Mouse (Mus musculus) cerebellum, postnatal 36 days (tissue): ENCODE data around the gene Ide.
"Not testable (repeated sequence)": the region's sequence is repeated elsewhere in the genome, so short reads cannot be mapped to it uniquely, and the experiment has no call there.

ENCODE experiments used
- DNase-seq, 2 experiments: peaks; one replicate each; pipeline ENCODE4 v3.0.0; 2021 to 2022; ENCODE audit warnings: mixed read lengths in 2 of 2

Gene Ide

DNA sequence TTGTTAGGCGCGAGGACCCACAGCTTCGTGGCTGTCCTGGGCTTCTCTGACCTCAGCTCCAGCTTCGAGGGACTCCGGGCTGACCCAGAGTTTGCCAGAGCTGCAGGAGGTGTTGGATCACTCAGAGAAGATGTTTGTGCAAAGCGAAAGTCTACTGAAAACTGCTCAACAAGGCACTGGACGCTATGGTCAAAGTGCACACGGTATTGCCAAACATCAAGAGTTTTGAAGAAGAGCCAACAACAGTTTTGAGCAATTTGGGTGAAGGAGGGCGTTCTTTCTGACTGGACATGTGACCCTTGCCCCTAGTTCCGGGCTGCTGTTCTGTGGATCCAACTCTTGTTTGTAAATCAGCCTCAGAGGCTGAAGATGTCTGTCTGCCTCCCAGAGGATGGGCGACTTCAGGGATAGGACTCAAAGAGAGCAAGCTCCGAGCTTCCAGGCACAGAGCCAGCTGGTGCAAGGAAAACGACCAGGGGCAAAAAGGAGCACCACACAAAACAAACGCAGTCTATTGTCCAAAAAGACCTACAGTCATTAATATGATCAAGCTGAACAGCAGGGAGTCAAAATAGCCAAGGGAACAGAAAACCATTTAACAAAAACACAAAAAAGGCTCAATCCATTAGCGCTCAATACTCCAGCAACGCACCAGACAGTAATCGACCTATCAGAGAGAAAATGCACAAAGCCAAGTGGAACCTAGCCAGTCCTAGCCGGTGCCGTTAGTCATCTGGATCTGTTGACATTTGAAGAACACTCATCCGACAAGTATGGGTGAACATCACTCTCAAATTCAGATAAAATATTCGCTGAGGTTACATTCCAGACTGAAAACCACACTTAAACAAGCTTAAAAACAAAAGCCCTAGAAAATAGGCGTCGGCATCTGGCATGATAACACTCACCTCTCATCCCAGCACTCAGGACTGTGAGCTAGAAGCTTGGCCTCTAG, 73.4 kb downstream of the Ide start:
- peak; percentile 22 to 24 for DNase-seq

DNA sequence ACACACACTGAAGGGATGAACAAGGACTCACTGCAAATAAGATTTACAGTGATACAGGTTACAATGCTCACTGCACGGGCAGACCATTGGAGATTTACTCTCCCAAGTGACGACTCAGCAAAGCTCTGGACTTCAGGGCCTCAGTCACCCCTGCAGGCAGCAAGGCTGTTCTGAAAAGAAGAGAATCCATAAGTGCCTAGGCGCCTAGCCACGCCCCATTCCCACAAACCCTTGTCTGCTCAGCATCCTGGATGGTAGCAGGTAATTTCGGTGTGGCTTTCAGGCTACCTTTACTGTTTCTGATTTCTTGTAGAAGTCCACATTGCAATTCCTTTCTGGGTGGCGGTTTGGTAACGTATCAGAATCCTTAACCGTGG, 74.1 kb downstream of the Ide start:
- no peak for DNase-seq

DNA sequence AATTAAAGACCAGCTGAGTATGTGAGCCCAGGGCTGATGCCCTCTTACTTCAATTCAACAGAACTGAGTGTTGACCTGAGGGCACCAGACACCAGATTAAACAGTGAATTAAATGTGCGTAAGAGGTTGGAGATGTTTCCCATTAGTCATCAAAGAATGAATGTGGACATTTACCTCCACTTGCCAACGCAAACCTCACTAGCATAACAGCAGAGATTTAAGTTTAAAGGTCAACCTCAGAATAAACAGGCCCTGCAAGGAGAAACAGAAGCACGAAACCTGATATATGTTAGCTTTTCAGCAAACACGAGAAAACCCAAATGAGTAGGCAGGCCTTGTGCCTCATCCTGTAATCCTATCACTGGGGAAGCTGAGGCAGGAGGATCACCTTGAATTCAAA, 75.3 kb downstream of the Ide start:
- DNase-seq = no peak

DNA sequence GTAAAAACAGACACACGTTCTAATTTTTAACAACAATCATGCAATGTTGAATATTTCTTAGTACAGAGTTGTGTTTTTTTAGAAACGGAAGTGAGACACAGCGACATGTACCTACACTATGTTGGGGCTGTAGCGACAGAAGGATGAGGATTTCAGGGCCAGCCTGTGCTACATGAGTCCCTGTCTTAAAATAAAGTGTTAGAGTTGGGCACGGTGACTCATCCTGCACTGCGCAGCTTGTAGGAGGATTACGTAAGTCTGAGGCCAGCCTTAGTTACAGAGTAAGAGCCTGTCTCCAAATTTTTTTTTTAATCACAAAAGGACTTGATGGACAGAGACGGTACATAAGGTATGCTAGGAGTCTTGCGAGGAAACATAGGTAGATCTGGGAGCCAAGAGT, 82.3 kb downstream of the Ide start:
- DNase-seq = no peak

DNA sequence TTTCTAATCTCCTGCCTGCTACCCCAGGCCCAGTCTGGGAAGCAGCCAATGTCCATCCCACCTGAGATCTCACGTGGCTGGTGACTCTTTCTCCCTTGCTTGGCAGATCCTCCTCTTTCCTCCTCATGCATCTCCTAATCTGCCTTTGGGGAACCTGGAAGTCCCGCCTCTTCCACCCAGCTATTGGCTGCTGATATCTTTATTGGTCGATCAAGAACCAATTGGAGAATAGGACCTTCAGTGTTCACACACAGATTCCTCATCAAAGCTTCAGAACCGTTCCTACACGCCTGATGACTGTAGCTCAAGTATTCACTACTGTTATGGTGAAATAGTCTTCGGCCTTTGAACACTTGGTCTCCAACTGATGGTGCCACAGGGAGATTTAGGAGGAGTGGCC, 85.5 kb downstream of the Ide start:
- no peak for DNase-seq

DNA sequence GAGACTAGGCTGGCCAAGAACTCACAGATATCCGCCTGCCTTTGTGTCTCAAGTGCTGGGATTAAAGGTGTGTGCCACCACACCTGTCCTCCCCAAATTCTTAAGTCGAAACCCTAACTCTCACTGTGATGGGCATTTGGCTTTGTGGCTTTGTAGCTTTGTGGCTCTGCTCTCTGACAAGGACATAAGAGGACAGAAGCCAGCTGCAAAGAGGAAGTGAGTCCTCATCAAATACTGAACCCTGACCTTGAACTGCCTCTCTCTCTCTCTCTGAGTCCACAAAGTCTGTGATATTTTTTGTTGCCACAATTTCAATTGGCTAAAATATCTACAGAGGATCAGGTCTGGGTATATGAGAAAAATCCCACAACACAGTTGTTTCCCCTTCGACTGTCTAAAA, 89.5 kb downstream of the Ide start:
- DNase-seq = no peak

DNA sequence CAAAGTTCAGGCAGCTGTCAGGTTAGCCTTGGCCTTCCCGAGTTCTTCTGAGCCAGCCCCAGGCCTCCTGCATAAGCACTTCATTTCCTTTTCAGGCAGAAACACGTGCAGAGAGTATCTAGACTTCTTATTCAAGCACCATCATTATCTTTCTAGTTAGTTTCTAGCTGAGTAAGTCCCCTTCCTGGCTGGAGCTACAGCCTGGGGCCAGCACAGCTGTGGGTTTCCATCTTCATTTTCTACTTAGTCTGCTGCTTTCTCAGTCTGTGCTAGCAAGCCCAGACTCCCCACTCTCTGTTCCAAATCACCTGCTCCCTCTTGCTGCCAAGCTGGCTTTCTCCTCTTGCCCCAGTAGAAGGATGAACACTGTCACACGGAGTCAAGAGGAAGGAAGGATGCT, 90.8 kb downstream of the Ide start:
- no peak for DNase-seq

DNA sequence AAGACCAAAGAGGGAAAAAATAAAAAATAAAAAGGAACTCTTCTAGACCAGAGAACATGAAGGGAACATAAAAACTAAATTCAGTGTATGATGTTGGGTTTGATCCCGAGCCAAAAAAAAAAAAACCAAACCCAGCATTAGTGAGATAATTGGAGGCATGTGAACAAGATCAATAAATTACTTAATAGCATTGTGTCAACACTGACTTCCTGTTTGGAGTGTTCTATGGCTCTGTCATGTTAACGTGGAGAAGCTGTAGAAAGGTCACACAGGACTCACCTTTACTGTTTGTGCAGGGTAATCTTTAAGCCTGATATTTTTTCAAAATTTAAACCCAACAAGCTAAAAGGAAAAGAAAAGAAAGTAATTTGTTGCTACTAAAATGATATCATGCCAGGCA, 94.9 kb downstream of the Ide start:
- DNase-seq = no peak

DNA sequence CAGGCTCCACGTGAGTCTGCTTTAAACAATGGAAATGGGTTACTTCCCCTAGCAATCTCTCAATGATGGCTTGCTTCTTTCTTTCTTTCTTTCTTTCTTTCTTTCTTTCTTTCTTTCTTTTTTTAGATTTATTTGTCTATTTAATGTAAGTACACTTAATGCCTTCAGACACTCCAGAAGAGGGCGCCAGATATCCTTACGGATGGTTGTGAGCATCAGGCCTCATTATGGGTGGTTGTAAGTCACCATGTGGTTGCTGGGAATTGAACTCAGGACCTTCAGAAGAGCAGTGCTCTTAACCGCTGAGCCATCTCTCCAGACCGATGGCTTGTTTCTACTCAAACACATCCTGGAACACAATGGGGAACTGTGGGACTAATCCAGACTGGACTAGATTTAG, 96.5 kb downstream of the Ide start:
- no peak for DNase-seq

DNA sequence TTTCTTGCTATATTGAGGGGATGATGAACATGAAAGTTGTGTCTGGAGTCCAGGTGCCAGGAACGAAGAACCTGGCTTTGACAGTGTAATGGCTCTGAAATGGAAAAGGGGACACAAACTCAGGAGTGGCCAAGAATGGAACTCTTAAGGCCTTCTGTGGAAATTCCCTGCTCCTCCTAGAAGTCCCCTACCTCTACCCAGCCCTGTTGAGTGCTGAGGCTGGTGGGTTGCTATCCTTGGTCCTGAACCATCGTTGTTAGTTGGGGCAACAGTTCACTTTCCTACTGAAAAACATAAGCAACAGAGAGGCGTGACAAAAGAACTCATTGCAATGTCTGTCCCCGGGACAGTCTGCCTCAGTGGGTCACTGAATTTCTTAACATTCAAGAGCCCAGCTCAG, 98.6 kb downstream of the Ide start:
- DNase-seq = no peak

DNA sequence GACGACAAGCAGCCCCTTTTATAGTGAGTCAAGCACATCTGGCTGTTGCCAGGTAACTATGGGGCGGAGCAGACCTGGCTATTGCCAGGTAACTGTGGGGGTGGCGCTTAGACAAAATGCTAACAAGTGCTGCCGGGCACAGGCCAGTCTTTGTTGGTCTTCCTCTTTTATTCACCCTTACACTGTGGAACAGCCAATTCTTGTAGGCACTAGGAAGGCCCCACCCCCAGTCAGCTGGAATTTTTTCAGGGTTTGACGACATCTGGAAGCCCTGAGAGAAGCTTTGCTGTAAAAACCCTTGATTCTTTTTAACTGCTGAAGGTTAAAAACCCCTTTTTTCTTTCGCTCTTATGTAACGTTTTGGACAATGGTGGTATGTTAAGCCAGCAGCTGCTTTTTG, 99.0 kb downstream of the Ide start:
- DNase-seq = no peak

DNA sequence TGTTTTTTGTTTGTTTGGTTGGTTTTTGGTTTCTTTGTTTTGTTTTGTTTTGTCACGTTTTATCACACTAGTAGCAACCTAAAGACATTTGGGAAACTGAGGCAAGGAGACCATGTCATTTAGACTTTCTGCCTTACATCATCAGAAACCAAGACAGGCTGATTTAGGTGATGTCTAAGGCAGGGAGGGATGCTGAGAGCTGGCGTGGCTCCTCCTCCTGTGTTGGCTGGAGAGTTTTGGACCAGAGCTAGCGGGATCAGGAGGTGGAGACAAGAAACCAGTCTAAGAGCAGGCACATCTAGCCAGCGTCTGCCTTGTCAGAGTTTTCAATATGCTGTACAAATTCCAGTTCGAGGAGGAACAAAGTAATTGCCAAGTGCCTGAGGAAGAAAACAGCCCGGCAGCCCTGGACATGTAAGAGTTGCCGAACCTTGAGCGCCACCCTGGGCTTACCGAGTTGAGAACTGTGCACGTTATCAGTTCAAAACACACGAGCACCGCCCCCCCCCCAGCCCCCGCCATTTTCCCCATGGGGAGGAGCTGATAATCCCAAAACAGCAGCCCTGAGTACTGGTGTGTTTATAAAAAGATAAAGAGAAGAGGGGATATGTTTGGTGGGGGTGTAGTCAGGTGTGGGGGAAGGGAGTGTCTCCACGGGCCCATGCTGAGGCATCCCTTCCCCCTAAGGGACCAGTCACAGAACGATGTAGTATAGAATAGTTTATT, 99.8 kb downstream of the Ide start:
- DNase-seq = no peak

DNA sequence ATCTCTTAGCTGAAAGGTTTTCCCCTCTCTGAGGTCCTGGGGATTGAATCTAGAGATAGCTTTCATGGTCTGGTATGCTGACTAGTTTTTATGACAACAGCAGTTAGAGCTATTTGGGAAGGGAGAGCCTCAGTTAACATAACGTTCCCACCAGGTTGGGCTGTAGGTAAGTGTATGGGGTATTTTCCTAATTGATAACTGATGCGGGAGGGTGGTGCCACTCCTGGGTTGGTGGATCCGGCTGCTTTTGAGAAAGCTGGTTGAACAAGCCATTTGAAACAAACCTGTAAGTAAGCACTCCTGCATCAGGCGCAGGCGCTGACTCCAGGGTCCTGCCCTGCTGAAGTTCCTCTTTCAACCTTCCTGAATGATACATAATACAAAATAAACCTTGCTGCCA, 100.3 kb downstream of the Ide start:
- no peak for DNase-seq

DNA sequence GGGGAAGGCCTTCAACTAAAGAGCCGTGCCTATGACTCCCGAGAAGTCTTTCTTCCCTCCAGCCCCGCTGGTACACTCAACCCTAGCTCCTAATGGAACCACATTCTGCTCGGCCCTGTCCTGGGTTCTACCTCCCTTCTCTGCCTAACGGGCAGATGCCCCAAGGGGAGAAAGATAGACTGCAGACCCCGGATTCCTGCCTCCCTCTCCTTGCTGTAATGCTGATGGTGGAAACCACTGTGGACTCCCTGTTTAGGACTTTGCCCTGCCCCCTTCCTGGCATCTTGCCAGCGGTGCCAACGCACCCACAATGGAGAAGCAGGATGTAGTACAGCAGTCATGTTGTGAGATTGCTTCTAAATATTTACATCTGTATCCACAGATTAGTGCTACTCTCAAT, 101.8 kb downstream of the Ide start:
- DNase-seq = no peak

DNA sequence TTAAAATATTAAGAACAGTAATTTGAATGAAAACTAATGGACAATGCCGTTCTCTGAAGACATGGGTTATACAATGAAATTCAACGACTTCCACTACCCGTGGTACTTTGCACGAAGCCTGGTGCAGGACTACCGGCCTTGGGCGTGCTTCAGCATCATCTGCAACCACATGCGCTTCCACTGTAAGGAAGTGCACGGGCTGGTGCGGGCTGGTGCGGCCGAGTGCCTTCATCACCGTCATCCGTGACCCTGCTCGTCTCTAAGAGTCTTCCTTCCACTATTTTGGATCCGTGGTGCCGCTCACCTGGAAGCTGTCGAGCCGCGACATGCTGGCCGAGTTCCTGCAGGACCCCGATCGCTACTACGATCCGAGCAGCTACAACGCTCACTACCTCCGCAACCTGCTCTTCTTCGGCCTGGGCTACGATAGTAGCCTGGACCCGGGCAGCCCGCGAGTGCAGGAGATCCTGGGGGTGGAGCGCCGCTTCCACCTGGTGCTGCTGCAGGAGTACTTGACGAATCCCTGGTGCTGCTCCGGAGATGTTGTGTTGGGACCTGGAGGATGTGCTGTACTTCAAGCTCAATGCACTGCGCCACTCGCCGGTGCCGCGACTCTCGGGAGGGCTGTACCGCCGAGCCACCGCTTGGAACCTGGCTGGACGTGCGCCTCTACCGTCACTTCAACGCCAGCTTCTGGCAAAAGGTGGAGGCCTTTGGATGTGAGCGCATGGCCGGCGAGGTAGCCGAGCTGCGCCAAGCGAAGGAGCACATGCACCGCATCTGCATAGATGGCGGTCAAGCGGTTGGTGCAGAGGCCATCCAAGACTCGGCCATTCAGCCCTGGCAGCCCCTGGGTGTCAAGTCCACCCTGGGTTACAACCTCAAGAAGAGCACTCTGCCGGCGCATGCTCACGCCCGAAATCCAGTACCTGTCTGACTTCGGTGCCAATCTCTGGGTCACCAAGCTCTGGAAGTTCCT, 103.8 kb downstream of the Ide start:
- peak; percentile 18 to 25 for DNase-seq

DNA sequence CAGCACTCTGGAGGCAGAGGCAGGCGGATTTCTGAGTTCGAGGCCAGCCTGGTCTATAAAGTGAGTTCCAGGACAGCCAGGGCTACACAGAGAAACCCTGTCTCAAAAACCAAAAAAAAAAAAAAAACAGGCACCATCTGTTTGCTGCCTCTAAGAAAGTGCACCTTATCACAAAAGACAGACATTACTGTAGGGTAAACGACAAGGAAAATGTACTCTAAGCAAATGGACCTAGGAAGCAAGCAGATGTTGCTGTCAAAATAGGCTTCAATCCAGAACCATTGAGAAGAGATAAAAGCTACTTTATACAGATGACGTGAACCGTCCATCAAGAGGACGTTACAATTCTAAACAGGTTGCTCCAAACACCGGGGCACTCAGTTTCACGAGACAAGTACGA, 105.1 kb downstream of the Ide start:
- DNase-seq = not testable (repeated sequence)

DNA sequence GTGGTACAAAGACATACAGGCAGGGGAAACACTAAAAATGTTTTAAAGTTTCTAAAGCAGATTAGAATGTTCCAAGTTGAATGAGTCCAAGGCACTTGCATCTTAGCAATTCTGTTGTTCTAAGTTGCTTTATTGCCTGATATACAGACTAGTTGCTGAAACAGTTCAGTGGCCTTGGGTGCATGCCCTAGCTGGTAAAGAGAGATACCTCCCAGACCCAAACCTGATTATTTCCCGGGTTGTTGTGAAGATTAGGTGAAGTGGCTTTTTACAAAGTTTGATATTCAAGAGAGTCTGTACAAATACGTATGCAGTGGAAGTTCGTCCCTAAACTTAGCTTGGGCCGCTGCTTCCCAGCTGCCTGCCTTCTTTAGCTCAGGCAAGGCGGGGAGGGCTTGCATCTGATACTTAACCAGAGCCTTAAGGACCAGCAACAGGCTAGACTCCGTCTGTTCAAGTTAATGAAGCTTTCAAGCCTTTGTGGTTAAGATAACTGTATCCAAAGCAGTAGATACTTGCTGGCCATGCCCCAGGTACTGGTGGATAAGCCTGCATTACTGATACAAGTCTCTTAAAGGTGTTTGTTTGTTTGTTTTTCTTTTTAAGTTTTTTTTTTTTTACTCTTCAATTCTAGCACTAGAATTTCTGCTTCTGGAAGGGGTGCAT, 112.3 kb downstream of the Ide start:
- no peak for DNase-seq
